Mouse (Mus musculus) R1 (cell line): ENCODE data around the gene Angpt4.

Experiments used
- DNase-seq: peaks from one replicate; pipeline ENCODE4 v3.0.0-alpha.2; 2018; ENCODE audit warnings: low read depth, low spot score

Angpt4 gene

GRCm38 (mm10) chr2:151914120-151914519, 3.1 kb downstream of the Angpt4 start:
- no peak for DNase-seq

- DNase-seq = no peak
Observed at GRCm38 (mm10) chr2:151915111-151915510, 4.1 kb downstream of the Angpt4 start.

- no peak for DNase-seq
Observed at GRCm38 (mm10) chr2:151916061-151916831, 5.2 kb downstream of the Angpt4 start.

GRCm38 (mm10) chr2:151919140-151919539, 8.1 kb downstream of the Angpt4 start:
- DNase-seq = no peak

- no peak for DNase-seq
Observed at GRCm38 (mm10) chr2:151921068-151921467, 10.1 kb downstream of the Angpt4 start.

- DNase-seq = no peak
Observed at GRCm38 (mm10) chr2:151921596-151921995, 10.6 kb downstream of the Angpt4 start.

- no peak for DNase-seq
Observed at GRCm38 (mm10) chr2:151924276-151924675, 13.3 kb downstream of the Angpt4 start.

- DNase-seq = no peak
Observed at GRCm38 (mm10) chr2:151925715-151926114, 14.7 kb downstream of the Angpt4 start.

GRCm38 (mm10) chr2:151927103-151927502, 16.1 kb downstream of the Angpt4 start:
- no peak for DNase-seq

GRCm38 (mm10) chr2:151930389-151931074, 19.5 kb downstream of the Angpt4 start:
- peak; percentile 81 for DNase-seq

GRCm38 (mm10) chr2:151937893-151938292, 26.9 kb downstream of the Angpt4 start:
- no peak for DNase-seq

GRCm38 (mm10) chr2:151938780-151939200, 27.8 kb downstream of the Angpt4 start:
- no peak for DNase-seq

- no peak for DNase-seq
Observed at GRCm38 (mm10) chr2:151939651-151940420, 28.8 kb downstream of the Angpt4 start.

- peak; percentile 29 for DNase-seq
Observed at GRCm38 (mm10) chr2:151941269-151941668, 30.3 kb downstream of the Angpt4 start.

GRCm38 (mm10) chr2:151944106-151944505, 33.1 kb downstream of the Angpt4 start:
- no peak for DNase-seq

GRCm38 (mm10) chr2:151947617-151948016, 36.6 kb downstream of the Angpt4 start:
- DNase-seq = no peak

GRCm38 (mm10) chr2:151948311-151948710, 37.3 kb downstream of the Angpt4 start:
- no peak for DNase-seq

- DNase-seq = no peak
Observed at GRCm38 (mm10) chr2:151949082-151949774, 38.2 kb downstream of the Angpt4 start.

GRCm38 (mm10) chr2:151953665-151954064, 42.7 kb downstream of the Angpt4 start:
- DNase-seq = no peak

GRCm38 (mm10) chr2:151956500-151957137, 45.6 kb downstream of the Angpt4 start:
- no peak for DNase-seq

GRCm38 (mm10) chr2:151959274-151959673, 48.3 kb downstream of the Angpt4 start:
- peak; percentile 46 for DNase-seq
